Mouse (Mus musculus) naive thymus-derived CD4-positive, alpha-beta T cell, adult 5 months (primary cell): ENCODE measurements around the gene Cdv3. TPM values are rescaled to one million over a fixed set of nuclear protein-coding genes. Genes with fewer than 3 reads are reported as not detected.

Experiments used
- polyA plus RNA-seq: library from polyadenylated mRNA; unstranded; fragments of 100-300 nt; shearing (Covaris generic); gene quantifications from one replicate; pipeline ENCODE4 v1.2.1, GENCODE M21; 2017

Gene Cdv3
- polyA plus RNA-seq, result 85.8 TPM

DNA sequence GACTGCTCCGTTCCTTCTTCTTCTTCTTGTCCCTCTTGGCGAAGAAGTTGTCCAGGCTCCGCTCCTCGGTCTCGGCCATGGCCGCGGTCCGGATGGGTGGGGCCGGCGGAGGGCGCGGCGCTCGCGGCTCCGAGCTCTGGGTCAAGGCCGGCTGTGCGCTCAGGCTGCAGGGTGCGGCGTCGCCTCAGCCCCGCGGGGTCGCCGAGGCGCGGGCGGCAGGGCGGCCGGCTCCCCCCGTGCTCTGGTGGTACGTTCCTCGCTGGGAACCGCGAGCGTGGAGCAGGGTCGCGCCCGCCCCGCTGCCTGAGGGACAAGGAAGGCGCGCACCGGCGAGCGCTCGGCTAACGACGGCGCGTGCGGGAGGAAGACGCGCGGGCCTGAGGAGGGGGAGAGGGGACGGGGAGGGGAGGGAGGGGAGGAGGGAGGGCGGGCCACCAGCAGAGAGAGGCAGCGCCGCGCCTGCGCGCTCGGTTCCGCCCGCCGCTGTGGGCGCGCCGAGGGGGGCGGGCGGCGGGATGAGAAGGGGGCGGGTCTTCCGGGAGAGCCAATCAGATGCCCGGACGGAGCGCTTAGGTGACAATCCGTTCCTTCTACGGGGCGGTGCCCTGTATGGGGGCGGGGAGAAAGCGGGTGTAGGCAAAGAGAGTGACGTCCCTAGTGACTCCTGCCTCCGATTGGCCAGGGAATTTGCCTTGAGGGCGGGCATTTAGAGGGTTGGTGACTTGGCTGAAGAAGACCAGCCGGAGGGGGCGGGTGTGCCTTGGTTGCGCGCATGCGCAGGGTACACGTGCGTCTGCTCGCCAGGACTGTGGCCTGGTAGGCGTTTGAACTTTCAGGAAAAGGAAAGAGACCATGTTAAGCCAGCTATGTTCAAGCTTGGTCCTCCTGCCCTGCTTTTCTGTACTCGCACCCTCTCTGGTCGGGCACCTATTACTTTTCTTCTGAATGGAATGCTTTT, at the start of gene Cdv3:
TSS of gene Cdv3 (minus strand) at position 551 of the 958 bp plus-strand sequence.

DNA sequence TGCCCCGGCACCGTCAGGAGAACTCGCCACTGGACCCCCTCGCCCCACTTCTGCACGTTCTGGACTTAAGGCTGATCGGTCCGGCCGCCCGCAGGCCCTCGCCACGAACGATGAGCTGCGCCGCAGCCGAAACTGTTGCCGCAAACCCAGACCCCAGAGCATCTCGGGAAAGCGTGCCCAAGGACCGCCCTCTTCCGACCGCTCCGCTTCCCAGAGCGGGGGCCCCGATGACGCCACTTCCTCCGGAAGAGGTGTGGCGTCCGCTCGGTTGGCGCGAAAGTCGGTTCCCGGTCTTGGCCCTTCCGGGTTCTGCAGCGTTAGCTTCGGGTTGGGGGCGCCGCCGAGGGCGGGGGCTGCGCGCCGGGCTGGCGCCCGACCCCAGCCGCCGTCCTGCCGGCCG, 60.7 kb downstream of the Cdv3 start, which contains the start of the genes 1300017J02Rik and Topbp1:
TSS of gene 1300017J02Rik (minus strand) at position 156 of the 400 bp plus-strand sequence.
TSS of gene Topbp1 (plus strand) at position 289 of the 400 bp plus-strand sequence.

Other genes starting within 250 kb of the Cdv3 start
- 45.3 TPM for gene Srprb, start 163.7 kb downstream of the Cdv3 start, polyA plus RNA-seq
- gene Gm20425, start 135.5 kb downstream of the Cdv3 start, polyA plus RNA-seq, result not detected
- gene Trf, start 135.4 kb downstream of the Cdv3 start, polyA plus RNA-seq, result 1.3 TPM
- gene 1300017J02Rik, start 60.8 kb downstream of the Cdv3 start, polyA plus RNA-seq, result 0.50 TPM
- 61.0 TPM for gene Topbp1, start 60.6 kb downstream of the Cdv3 start, polyA plus RNA-seq
- 0.91 TPM for gene Bfsp2, start 114.6 kb upstream of the Cdv3 start, polyA plus RNA-seq